Mouse (Mus musculus) fat pad, adult 2 months (tissue): ENCODE measurements around the gene Ltbp4.

Source experiments
- DNase-seq: peaks from one replicate; pipeline ENCODE4 v3.0.0-alpha.2; 2011; ENCODE audit warnings: low read depth, low spot score; ENCODE audit errors: extremely low read depth

Ltbp4 gene

GRCm38 (mm10) chr7:27300801-27301200, 36.7 kb downstream of the Ltbp4 start:
- DNase-seq, result no peak

DNA sequence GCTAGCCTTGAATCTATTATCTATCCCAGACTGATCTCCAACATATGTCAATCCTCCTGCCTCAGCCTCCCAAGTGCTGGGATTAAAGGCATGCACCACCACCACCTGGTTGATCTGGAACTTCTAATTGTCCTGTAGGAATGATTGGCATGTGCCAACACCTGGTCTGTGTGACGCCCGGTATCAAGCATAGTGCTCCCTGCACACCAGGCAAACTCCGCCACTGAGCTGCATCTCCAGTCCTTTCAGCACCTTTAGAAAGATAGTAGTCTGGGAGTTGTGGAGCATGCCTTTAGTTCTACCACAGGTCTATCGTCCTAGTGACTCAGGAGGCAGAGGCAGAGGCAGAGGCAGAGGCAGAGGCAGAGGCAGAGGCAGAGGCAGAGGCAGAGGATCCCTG, 37.1 kb downstream of the Ltbp4 start:
- DNase-seq, result no peak

- no peak for DNase-seq
Observed at GRCm38 (mm10) chr7:27298816-27299215, 38.7 kb downstream of the Ltbp4 start.

- DNase-seq, result no peak
Observed at GRCm38 (mm10) chr7:27298033-27298610, 39.4 kb downstream of the Ltbp4 start.

DNA sequence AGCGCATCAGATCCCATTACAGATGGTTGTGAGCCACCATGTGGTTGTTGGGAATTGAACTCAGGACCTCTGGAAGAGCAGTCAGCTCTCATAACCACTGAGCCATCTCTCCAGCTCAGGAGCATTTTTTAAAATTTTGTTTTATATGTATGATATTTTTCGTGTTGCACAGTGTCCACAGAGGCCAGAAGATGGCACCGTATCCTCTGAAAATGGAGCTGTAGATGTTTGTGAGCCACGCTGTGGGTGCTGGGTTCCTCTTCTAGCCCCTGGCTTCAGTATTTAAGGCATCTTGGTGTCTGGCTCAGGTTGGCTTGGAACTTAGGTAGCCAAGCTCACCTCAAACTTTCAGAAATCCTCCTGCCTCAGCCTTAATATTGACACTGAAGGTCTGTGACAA, 41.0 kb downstream of the Ltbp4 start:
- no peak for DNase-seq

DNA sequence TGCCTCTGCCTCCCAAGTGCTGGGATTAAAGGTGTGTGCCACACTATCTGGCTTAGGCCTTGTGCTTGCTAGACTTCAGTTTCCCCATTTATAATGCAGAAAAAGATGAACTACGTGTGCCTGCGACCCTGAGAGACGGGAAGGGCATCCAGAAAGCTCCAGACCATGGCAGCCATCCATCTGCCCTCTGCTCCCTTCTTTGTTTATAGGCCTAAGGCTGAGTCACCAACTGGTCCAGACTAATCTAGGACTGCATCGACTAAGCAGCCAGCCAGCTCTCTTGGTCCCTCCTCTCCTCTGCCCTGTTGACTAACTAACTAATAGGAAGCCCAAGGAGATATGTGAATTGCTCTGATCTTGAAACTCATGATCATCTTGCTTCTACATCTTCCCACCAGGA, 41.5 kb downstream of the Ltbp4 start:
- no peak for DNase-seq

DNA sequence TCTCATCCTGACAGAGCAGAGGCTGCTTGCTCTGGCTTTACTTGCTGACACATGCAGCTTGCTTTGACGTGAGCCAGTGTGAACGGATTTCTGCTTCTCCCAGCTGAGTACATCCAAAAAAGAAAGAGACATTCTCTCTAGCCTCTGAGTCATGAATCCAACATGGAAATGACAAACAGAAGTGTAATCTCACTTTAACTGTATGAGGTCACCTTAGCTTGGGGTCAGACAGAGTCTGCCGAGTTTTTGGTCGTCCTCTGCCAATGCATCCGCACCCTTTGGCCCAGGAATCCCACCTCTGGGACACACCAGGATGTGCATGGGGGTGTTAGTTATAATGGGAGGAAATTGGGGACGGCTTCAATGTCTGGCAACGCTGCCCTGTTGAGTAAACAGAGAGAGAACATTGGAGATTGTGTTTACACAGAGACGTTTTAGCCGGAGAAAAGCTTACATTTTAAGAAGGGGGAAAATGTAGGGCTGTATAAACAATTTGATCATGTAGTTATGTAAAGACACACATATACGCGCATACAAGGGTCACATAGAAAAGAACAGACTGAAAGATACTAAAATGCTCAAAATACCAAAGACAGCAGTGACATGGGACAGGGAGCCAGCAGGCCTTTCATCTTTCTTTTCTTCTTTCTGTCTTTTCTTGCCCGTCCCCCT, 45.6 kb downstream of the Ltbp4 start:
- DNase-seq, result no peak

DNA sequence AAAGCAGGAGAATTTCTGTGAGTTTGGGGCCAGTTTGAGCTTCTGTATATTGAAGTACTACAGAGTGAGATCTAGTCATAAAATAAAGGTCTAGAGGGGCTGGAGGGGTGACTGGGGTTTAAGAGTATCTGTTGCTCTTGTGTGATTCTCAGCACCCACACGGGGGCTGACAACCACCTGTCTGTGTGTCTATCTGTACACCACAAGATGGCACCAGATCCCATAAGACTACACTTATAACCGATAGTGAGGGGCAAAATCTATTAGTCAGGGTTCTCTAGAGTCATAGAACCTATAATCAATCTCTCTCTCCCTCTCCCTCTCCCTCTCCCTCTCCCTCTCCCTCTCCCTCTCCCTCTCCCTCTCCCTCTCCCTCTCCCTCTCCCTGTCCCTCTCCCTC, 46.9 kb downstream of the Ltbp4 start:
- DNase-seq, result no peak

- no peak for DNase-seq
Observed at GRCm38 (mm10) chr7:27288732-27289131, 48.8 kb downstream of the Ltbp4 start.

- DNase-seq, result no peak
Observed at GRCm38 (mm10) chr7:27285698-27286066, 51.8 kb downstream of the Ltbp4 start.

DNA sequence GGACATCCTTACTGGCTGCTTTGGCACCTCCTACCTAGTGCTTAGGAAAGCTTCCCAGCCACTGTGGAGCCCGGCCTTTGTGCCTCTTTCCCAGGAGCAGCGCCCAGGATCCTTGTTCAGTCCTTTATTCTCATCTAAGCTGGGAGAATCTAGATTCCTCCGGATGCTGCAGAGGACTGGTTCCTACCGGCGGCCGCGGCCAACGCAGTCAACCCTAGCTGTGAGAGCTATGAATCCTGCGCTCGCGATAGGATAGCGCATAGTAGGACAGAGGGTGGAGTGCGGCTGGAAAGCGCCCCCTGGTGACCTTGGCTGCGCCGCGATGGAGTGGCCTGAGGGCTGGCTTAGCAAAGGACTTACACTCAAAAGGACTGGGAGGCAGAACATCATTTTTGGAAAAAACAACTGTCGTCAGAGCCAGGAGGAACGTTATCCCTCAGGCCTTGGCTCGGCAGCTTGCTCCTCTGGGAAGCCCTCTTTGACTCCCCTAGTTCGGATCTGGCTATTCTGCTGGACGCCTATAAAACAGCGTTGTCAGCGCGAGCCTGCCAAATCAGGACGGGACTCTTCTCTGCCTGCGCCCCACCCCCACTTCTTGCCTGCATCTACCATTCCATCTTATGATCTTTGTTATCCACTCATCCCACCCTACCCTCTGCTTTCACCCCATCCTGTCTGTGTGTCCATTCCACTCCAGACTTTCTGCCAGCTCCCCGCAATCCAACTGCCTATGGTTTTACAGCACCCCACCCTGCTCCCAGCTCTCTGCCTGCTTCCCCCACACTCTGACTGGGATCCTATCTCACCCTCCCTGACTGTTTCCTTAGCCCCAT, 52.4 kb downstream of the Ltbp4 start:
- DNase-seq, result no peak

DNA sequence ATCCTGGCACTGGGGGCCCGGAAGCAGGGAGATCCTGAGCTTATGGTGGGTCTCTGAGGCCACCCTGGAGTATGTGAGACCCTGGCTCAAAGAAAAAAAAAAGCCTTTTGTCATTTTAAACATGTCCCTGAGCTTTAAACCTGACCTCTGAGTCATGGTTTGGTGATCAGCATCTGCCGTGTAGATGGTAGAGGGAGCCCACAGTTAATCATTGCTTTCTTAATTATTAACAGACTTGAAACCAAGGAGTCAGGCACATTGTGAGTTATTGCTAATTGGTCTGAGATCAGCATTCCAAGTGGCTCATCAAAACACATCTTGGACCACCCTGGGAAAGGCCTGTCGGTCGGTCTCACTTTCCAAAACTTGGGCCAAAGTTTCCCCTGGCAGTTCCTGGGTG, 55.3 kb downstream of the Ltbp4 start:
- DNase-seq, result no peak

GRCm38 (mm10) chr7:27281717-27282116, 55.8 kb downstream of the Ltbp4 start:
- no peak for DNase-seq

DNA sequence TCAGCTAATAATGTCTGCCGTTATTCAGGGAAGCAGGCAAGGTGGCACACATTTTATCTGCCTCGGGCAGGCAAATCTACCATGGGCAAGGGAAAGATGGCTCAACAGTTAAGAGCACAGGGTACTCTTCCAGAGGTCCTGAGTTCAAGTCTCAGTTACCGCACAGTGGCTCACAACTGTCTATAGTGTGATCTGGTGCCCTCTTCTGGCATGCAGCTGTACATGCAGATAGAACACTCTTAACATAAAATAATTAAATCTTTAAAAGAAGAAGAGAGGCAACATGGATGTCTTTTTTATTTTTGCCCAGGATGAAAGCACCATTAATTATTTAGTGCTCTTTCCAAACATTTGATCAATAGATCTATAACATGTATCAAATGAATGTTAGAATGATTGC, 60.3 kb downstream of the Ltbp4 start:
- no peak for DNase-seq

DNA sequence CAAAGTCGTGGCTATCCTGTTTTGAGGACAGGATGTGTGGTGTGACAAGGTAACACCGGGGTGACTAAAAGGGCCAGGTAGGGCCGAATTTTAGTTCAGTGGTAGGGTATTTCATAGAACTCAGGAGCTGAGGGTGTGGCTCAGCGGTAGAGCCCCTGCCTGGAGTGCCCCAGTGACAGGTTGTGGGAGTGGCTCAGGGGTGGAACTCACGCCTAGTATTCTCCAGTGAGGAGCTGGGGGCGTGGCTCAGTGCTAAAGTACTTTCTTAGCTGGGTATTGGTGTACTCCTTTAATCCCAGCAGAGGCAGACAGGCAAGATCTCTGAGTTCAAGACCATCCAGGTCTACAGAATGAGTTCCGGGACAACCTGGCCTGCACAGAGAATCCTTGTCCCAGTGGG, 61.5 kb downstream of the Ltbp4 start:
- no peak for DNase-seq

GRCm38 (mm10) chr7:27274916-27275315, 62.6 kb downstream of the Ltbp4 start:
- DNase-seq, result no peak

- DNase-seq, result no peak
Observed at GRCm38 (mm10) chr7:27273739-27274351, 63.6 kb downstream of the Ltbp4 start.

GRCm38 (mm10) chr7:27271423-27271822, 66.1 kb downstream of the Ltbp4 start:
- DNase-seq, result no peak

DNA sequence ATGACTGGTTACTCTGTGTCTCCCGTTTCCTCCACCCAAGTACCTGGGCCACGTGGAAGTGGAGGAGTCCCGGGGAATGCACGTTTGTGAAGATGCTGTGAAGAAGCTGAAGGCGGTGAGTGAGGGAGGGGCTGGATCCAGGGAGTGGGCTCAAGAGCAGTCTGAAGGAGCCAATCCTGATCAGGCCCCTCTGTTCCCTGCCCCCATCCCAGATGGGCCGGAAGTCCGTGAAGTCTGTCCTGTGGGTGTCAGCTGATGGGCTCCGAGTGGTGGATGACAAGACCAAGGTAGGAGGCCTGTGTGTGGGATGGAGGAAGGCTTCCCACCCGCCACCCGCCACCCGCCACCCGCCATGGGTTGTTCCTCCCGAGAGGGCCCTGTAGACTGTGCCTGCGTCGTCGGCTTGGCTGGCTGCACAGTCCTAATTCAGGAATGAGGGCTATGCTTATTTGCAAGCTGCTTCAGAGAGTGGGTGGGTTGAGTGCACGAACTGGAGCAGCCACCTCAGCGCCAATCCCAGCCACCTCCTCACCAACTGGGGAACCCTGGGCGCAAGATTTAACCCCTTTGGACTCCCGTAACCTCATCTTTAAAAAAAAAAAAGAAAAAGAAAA, 70.9 kb downstream of the Ltbp4 start:
- no peak for DNase-seq

DNA sequence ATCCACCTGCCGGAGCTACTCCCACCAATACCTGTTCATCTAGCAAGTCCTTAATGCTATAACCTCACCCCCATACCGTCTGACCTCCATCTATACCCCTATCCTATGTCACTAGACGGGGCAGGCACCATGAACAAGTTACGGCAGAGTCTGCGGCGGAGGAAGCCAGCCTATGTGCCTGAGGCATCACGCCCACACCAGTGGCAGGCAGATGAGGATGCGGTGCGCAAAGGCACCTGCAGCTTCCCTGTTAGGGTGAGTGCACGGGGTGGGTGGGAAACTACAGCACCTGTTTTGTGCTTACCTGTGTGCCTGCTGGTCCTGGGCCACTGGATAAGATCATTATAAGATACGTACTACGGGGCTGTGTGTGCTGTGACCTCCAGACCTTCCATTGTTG, 72.7 kb downstream of the Ltbp4 start:
- DNase-seq, result no peak

DNA sequence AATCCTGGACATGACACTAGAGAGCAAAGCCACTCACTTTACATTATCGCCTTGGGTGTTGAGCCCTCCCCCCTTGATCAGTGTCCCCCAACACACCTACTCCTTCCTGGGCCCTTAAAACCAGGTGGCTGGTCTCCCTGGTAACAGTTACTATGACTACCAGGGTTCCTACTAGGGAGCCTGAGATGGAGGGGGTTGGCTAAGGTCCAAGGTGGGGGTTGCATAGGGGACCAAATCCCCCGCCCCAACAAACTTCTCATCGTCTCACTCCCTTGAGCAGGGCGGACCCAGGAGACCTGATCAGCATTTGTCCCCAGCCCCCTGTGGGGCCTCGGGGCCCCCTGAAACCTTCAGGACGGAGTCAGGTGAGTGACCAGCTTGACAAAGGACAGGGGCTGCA, 75.6 kb downstream of the Ltbp4 start:
- no peak for DNase-seq
